Mouse (Mus musculus) spleen, adult 10 weeks (tissue): ENCODE measurements around the gene Them5. TPM values are rescaled to one million over a fixed set of nuclear protein-coding genes. Genes with fewer than 3 reads are reported as not detected.

Experiments used
- polyA plus RNA-seq: library from polyadenylated mRNA; stranded (reverse); fragments of 350-450 nt; fragmentation: Illumina TruSeq; extraction: RNeasy Lipid Tissue Mini Kit (QIAGEN cat#74804); gene quantifications from one replicate; pipeline ENCODE4 v1.2.3, GENCODE M21; 2015; ENCODE audit warnings: low replicate concordance; ENCODE audit not compliant: insufficient read depth

The Them5 gene
- polyA plus RNA-seq: not detected

DNA sequence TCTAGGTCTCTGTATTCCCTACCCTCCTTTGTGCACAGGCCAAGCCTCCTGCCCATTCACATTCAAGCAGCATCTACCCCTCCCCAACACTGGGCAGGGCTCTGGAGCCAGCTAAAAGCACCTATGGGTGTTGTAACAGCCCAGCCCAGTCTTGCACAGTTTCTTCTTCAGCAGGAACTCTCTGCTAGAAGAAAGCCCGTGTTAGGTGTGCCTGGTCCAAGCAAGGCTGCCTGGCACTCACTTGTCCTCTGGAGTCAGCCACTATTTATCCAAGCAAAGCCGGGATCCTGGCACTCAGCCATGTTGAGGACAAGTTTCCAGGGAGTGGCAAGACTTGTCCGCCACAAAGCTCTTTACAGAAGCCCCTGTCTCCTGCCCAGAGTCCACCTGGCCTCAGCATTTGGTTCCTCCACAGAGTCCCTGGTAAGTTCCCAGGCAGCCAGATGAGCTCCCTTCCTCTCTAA lies at the start of gene Them5:
Them5 (plus strand) TSS at position 141 of the 464 bp plus-strand sequence.

GRCm38 (mm10) chr3:94309633-94310363 lies 32.1 kb upstream of the Them5 start, which contains the start of gene Them4:
TSS of gene Them4 (plus strand) at chr3:94310089.

DNA sequence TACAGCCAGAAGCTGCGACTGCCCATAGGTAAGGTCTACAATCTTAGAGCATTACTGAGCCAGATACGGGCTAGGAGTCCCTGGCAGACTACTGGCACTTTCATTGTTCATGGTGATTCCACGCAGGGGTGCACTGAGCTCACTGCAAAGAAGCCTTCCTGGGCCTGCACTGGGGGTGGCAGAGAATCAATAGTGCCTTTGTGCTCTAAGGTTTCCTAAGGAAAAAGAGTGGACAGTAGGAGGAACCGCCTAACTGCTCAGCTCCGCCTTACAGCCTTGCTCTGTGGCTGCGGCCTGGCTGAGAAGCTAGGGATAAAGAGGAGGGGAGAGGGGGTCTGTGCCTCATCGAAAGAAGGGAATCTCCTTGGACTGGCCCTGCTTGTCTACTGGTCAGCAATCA lies 20.2 kb downstream of the Them5 start, which contains the start of gene C2cd4d:
C2cd4d (plus strand) TSS at position 301 of the 400 bp plus-strand sequence.

DNA sequence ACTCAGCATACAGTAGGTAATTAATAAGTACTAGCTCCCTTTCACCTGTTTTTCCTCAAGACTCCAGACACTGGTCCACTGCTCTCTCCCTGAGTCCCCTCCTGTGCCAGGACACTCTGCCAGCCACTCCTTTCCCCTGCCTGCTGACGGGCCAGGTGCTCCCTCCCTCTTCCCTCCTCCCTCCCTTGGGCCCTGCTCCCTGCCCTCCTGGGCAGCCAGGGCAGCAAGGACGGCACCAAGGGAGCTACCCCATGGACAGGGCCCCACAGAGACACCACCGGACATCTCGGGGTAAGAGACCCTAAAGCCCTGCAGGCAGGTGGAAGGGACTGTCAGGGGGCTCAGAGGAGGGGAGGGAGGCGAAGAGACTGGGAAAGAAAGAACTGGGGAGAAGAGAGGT lies 30.7 kb downstream of the Them5 start, which contains the start of gene Rorc:
Rorc (plus strand) TSS at position 154 of the 400 bp plus-strand sequence.

Other genes with a start within 250 kb of the Them5 start
- not detected for gene Gm10696, start 163.9 kb upstream of the Them5 start, polyA plus RNA-seq
- gene Gm5286, start 145.4 kb upstream of the Them5 start, polyA plus RNA-seq: not detected
- not detected for gene Gm4778, start 78.1 kb upstream of the Them5 start, polyA plus RNA-seq
- 6.1 TPM for gene Them4, start 32.0 kb upstream of the Them5 start, polyA plus RNA-seq
- gene C2cd4d, start 20.3 kb downstream of the Them5 start, polyA plus RNA-seq: not detected
- gene Rorc, start 30.7 kb downstream of the Them5 start, polyA plus RNA-seq: 1.4 TPM
- gene Lingo4, start 56.4 kb downstream of the Them5 start, polyA plus RNA-seq: 0.23 TPM
- gene Tdrkh, start 71.2 kb downstream of the Them5 start, polyA plus RNA-seq: 6.1 TPM
- gene Mrpl9, start 101.2 kb downstream of the Them5 start, polyA plus RNA-seq: 54.0 TPM
- gene Oaz3, start 101.8 kb downstream of the Them5 start, polyA plus RNA-seq: not detected
- gene Celf3, start 136.2 kb downstream of the Them5 start, polyA plus RNA-seq: not detected
- 1.3 TPM for gene Riiad1, start 138.2 kb downstream of the Them5 start, polyA plus RNA-seq
- gene Snx27, start 240.6 kb downstream of the Them5 start, polyA plus RNA-seq: 44.1 TPM